Mouse (Mus musculus) retina, embryonic 14.5 days (tissue): ENCODE measurements around the gene Rarg.
A peak's percentile ranks its signal among the peaks of the same experiment; 100 is the strongest.
"Not testable (repeated sequence)": the region's sequence is repeated elsewhere in the genome, so short reads cannot be mapped to it uniquely, and the experiment has no call there.

Experiments
- DNase-seq: peaks from one replicate; pipeline ENCODE4 v3.0.0-alpha.2; 2015; ENCODE audit warnings: low spot score

Gene Rarg

DNA sequence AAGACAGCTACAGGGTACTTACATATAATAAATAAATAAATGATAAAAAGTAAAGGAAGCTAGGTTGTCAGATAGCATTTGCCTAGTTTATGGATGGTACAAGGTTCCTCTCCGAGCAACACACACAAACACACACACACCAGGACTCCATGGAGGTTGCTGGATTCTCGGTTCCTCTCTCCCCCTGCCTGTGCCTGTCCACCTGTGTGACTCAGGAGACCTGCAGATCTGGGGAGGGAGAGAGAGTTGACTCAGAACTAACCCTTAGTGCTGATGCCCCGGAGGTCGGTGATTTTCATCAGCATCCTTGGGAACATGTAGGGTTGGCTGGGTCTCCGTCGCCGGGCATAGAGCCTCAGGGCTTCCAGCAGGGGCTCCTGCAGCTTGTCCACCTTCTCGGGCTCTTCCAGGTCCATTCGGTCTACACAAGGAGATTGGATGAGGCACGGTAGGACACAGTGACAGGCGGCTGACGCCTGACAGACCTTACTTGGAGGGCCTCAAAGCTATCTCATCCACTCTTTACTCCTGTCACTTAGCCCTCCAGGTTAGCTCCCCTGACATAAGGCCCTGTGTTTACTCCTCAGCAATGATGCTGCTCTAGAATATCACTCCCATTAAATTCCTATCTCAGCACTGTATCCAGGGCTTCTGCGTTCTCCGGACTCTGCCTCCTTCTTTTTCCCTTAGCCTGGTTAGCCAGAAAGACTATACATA lies 18.6 kb downstream of the Rarg start:
- DNase-seq: no peak

DNA sequence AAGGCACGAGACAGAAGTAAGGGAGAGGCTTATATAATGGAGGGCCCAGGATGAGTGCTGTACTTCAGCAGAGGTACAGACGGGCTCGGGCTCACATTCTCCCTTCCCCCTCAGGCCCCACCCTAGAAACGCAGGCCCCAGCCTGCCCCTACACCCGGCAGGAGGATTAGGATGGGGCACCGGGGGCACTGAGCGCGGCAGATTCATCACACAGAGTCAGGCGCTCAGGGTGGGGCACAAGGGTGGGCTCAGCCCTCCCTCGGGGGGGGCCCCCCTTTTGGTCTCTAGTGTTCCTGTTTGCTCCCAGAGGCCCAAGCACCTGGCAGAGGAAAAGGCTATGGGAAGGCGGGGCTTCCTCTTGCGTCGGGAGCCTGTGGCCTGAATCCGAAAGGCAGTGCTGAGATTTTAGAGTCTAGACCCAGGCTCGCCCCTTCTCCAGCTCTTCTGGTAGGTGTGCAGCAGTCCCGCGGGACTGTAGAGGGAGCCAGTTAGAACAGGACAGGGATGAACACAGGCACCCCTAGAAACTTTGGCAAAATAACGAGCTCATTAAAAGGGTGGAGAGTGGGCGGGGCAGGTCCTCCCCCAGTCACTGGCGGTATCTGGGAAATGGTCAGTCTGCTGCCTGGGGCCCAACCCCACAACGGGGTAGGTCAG lies 21.8 kb downstream of the Rarg start:
- DNase-seq: peak; percentile 57

DNA sequence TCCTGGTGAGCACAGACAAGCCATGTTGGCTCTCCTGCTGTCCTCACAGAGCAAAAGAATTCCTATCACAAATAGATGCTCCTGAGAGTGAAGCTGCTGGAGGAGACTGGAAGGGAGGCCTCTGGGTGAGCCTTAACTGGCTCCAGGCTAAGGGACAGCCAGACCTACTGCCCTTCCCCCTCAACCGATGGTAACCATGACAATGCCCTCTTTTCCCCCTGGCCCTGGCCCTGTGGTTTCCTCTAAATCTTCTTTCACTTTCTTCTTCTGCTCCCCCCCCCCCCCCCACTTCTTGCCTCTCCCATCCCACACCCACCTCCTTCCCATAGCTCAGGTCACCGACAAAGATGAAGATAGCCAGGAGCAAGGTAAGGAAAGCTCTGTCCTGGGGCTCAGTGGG lies 23.4 kb downstream of the Rarg start:
- peak; percentile 55 for DNase-seq

DNA sequence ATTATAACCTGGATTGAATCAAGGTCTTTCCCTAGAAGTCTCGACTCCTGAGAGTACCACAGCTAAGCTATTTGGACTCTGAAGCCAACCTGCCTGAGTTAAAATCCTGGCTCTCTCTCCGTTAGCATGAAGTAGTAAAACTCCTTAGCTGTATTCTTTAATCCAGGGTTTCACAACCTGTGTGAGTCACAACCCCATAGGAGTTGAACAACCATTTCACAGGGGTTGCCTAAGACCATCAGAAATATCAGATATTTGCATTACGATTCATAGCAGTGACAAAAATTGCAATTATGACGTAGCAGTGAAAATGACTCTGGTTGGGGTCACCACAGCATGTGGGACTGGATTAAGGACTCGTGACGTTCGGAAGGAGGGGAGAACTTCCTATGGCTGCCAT lies 24.6 kb downstream of the Rarg start:
- DNase-seq: no peak

DNA sequence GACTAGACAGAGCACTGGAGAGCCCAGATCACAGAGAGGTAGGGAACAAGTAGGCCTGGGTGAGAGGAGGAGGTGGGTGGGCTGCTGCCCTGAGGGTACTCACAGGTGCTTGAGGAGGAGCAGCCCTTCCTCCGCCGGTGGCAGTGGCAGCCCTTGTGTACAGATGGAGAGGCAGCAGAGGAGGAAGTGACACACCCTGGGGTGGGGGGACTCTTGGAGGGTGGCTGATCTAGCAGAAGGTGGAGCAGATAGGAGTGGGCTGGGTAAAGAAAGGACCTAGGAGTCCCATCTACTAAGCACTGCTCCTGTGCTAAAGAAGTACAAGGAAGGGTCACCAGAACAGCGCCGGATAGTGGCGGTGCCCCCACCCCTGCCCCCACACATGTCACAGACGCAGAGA lies 25.6 kb downstream of the Rarg start, which contains the start of gene Itgb7:
Gene Itgb7 (minus strand): TSS at position 197 of the 400 bp plus-strand sequence.
- no peak for DNase-seq

DNA sequence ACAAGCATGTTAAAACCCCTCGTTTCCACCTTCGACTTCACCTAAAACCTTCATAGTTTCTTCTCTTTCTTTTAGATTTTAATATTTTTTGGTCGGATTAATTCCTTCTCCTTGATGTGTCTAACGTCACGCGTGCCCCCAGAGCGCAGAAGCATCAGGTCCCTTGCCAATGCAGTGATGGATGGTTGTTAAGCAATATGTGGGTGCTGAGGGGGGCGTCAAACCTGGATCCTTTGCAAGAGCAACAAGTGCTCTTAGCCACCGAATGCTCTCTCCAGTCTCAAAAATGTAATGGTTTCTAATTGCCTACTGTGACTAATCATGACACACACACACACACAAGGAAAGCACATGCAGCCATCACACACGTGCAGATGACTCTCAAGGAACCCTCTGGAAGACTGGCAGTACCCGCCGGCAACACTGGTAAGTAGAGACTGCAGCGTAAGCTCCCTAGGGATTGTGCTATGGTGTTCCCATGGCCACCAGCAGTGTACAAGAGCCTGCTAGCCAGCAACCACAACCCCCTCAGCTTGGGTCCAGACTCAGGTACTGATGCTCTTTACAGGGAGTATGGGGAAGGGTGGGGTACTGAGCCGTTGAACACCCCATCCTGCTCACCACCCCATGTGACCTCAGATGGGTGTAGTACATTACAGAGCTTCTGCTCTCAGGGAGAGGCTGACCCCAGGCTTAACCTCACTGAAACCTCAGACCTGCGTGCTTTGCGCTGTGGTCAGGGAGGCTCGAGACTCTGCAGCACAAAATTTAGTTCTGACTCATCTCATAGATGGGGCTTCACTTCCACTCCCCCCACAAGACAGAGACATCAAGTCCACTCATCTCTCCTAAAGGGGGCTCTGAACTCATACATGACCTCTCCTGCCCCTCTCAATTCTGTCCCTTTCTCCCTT lies 26.7 kb downstream of the Rarg start:
- no peak for DNase-seq

DNA sequence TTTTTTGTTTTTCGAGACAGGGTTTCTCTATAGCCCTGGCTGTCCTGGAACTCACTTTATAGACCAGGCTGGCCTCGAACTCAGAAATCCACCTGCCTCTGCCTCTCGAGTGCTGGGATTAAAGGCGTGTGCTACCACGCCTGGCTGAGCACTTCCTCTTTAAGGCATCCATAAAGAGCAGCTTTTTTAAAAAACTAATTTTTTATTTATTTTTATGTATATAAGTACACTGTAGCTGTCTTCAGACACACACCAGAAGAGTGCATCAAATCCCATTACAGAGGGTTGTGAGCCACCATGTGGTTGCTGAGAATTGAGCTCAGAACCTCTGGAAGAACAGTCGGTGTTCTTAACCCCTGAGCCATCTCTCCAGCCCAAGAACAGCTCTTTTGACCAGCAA lies 31.7 kb downstream of the Rarg start:
- DNase-seq: not testable (repeated sequence)

DNA sequence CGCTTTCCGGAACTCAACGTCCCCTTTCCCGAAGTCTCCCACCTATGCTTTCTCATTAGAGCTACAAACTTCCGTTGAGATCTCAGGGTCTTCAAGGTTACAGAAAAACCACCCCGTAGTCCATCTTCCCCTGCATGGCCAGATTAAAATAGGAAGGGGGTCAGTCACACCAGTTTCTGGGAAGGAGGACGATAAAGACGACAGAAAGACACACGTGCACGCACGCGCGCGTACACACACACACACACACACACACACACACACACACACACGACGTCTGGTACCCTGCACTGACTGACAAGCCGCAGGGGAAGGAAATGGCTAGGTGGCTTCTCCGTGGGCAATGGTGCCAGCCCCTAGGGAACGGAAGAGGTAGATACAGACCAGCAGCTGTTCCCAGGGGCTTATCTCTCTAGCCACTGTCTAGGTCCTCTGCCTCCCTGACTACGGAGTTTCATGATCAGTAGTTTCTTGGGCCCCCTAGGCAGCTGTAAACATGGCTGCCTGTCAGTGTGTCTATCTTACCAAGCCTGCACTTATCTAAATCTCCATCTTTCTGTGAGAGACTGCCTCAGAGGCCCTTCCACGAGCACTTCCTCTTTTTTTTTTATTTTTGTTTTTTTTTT lies 32.2 kb downstream of the Rarg start:
- DNase-seq: peak; percentile 25

DNA sequence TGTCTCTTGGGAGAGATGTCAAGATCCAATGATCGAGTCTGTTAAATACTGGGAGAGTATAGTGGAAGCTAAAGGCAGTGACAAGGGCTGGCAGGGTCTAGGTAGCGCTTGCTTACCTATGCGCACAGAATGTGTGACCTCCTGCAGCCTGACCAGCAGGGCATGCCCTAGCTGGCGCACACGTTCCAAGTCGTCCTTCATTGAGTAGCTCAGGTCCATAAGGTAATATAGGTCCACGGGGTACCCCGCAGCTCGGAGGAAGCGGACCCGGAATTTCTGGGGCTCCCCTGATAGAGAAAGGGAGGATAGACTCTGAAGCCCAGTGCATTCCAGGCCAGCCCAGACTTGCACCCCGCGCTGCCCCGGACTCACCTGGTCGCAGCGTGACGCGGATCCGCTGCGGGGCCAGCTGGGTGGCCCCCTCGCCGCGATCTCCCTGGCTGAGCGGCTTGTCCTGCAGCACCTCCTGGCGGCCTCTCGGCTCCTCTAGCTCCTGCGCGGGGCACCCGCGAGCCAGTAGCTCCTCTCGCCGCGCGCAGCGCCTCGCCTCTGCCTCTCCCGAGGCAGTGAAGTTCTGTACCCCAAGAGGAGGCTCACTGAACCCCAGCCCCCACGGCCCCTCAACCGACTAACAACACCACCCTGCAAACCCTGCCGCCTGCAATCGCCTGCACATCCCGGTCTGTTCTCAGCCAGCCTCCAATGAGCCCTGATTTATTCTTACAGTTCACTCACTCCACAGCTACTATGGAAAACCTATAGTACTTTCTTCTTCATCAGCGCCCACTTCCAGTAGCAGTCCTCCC lies 32.9 kb downstream of the Rarg start:
- peak; percentile 86 for DNase-seq

DNA sequence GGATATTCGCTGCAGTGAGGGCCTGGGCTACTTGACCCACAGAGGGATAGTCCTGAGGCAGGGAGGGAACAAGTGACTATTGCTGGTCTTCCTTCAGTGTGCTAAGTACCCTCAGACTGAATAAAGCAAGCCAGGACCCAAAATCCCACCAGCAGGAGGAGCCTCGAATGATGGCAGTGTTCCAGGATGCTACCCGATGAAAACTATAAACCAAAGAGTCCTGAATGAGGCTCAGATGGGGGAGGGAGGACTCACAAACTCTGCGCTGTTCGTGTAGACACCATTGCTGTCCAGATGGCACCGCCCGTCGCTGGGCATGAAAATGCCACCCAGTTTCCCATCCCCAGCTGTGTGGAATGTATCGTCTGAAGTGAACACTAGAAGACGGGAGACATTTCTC lies 34.9 kb downstream of the Rarg start:
- DNase-seq: no peak

DNA sequence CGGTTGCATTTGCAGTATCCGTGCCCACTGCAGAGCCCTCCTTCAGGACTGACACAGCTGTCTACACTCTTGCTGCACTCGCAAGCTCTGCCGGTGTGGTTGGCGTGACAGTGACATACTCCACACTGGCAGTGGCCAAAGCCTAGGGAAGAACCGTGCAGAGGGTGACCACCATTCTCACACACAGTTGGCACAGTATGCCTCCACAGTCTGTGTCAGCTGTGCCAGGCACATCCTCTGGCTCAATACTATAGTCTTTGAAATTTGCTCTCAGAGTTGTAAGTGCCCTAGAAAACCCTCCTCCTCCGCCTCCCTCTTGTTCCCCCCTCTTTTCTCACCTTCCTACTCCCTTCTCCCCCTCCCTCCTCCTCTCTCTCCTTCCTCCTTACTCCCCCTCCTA lies 40.0 kb downstream of the Rarg start:
- DNase-seq: no peak

DNA sequence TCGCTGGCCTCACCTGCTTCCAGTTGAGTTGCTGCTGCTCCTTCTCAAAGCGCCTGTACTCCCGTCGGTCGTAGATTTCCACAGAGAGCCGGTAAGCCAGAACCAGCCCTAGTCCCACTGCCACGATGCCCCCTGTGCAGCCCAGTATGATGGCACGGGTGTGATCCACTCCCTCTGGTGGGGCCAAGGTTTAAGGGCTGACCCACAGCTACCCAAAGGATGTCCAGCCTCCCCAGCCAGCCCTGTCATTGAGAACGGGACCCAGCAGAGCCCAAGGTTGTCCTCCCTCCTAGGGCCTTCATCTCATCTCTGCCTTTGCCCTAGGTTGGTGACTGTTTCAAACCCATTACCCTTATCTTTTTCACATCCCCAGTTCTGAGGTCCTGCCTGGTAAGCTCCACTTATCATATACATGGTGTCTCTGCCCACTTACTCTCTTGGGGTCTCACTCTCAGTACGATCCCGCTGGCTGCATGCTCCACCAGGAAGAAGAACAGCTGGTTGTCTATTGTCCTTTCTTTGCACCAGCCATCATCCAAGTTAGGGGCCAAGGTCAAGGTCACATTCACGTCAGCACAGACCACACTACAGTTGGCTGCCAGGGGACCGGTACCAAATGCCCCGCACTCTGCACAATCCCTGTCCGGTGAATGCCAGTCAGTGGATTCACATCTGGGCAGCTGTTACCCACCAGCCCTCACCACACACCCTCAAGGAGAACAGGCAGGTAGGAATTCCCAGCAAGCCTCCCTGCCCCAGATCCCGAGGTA lies 40.7 kb downstream of the Rarg start:
- DNase-seq: no peak

DNA sequence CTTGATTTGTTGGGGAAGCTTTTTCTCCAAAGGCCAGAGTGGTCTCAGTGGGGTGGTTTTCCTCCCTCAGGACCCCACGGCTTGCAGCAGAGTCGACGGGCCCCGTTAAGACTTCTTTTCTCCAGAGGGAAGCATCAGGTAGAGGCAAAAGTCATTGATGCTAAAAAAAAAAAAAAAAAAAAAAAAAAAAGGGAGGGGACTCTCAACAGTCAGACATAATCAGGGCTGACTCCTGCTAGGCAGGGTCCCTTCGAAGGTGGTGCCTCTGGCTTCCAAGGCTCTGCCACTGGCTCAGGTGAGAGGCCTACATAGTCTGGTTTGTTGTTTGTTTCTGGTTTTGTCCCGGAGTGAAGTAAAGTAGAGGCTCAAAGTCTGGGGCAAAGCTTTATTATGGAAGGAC lies 41.7 kb downstream of the Rarg start:
- no peak for DNase-seq

DNA sequence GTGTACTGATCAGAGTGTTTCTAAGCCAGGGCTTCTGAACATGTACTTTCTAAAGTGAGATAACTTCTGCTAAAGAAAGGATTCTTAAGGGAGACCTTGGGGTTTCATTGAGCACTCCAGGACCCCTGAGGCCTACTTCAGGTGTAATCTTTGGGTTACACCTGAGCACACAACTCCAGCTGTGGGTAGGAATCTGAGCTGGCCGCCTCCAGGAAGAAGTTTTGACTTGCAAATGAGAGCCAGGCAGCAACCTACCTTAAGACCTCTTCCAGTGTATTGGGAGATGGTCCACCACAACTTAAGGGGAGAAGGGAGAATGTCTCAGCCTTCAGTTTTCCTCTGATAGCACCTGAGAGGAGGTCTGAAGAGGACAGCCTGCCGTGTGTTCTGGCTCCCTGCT lies 43.2 kb downstream of the Rarg start:
- DNase-seq: no peak

DNA sequence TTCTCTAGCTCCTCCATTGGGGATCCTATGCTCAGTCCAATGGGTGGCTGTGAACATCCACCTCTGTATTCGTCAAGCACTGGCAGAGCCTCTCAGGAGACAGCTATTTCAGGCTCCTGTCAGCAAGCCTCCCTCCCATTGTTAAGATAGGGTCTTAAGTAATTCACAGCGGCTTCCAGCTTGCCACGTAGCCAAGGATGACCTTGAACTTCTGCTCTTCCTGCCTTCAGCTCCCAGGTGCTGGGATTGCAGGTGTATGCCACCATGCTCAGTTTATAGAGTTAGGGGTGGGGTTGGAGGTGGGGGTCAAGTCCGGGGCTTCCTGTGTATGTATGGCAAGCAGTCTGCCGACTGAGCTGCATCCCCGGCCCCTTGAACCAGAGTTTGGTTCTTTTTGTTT lies 45.4 kb downstream of the Rarg start:
- no peak for DNase-seq

DNA sequence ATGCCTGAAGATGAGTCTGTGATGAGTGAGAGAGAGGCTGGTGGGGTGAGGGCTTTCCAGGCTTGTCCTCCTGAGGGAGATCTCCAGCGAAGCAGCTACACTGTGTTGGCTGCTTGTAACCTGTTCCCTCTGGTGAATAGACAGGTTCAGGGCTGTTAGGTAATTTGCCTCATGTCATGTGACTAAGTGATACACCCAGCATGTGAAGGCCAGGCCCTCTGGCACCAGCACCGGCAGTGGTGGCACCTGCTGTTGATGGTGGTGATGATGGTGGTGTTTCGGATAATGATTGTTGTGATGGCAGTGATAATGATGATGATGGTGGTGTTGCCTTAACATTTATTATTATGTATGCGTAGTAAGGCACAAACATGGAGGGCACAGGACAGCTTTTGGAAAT lies 46.5 kb downstream of the Rarg start:
- no peak for DNase-seq

DNA sequence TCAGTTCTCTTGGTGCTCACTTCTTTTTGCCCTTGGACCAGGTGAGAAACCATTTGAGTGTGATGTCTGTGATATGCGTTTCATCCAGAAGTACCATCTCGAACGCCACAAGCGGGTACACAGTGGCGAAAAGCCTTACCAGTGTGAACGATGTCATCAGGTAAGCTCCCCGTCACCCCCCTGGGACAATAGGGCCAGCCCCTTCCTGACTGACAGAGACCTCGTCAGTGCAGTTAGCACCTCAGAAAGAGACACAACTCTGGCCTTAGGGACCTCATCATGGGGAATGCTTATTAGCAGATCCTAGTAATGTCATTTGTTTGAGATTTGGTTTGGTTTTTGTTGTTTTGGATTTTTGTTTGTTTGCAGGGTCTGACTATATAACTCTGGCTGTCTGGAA lies 48.2 kb downstream of the Rarg start:
- DNase-seq: no peak

DNA sequence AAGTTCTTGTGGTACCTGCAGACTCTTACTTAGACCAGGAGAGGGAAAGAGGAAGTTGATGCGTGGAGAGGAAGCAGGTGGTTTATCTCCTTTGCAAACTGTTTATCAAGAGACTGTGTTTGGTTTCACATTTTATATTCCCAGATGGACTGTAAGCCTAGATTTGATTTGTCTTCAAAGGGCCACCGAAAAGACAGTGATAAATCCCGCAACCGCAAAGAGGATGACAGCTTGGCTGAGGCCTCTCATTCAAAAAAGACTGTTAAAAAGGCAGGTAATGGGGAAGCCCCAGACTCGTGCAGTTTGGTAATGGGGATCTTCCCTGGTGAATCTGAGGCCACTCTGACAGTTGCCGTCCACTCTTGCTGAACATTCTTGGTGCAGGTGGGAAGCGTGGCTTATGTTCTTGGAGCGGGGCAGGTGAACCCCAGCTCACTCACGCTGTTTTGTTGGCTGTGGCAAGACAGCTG lies 49.2 kb downstream of the Rarg start:
- no peak for DNase-seq

DNA sequence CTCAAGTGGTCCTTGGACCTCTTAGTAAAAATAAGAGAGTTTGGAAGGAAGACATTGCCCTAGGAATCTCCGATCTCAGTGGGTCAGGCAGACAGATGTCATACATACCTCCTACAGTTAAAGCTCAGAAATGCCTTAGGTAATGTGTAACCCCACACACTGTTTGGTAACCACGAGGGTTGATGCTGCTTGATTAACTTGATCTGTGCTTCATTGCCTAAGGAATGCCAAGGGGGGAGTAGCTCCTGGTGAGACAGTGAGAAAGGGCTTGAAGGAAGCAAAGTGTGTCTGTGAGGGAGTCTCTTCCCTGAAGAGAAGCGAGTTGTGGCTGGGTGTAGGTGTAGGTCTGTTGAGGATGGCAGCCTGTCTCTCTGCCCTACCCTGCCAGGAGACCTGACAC lies 50.0 kb downstream of the Rarg start:
- no peak for DNase-seq

DNA sequence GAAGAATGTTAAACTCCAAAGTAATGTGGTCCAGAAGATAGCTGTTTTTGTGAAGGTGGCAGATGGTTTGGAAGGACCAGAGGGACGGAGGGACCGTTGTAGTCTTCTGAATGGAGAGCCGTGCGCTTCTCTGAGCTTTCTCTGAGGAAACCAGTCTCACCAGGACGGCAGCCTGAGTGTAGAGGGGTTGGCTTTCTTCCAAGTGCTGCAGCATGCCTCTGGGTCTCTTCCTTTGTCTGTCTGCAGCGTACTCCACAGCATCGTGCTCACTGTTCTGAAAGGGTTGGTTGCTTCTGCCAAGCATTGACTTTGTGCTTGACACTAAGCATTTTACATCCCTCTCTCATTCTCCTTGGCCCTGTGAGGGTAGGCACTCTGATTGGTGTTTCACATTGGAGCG lies 51.5 kb downstream of the Rarg start:
- DNase-seq: no peak
